Mouse (Mus musculus): Measurements from ENCODE around the gene Hs1bp3. TPM values are rescaled to one million over a fixed set of nuclear protein-coding genes. Genes with fewer than 3 reads are reported as not detected.
A peak's percentile ranks its signal among the peaks of the same experiment; 100 is the strongest.

Hs1bp3 gene
- polyA plus RNA-seq, 1 experiment, result 21.8 TPM

- peaks cover 36% of the 10 kb centered on the region for H3K36me3 ChIP-seq (ENCODE audit: control insufficient read depth, insufficient read depth)
- no peak overlapping the region for H3K4me3 ChIP-seq (ENCODE audit: insufficient read depth, poor library complexity, severe bottlenecking)
- peaks cover 2% of the 10 kb centered on the region for H3K79me3 ChIP-seq (ENCODE audit: low read depth)
- no peak overlapping the region for H3ac ChIP-seq (ENCODE audit: control insufficient read depth, insufficient read length, low read depth)
- no peaks in the 10 kb centered on the region for H3K27me3 ChIP-seq (ENCODE audit: control insufficient read depth, insufficient read depth, insufficient read length)
- no peak for TF ChIP-seq USF1 (IDR thresholded peaks at IDR 0.05; ENCODE audit: low read depth)
- TF ChIP-seq CTCF (IDR thresholded peaks at IDR 0.05; ENCODE audit: control insufficient read depth, insufficient read depth, insufficient read length), result peak; percentile 90
- peaks cover 17% of the 10 kb centered on the region for H3K79me2 ChIP-seq (ENCODE audit: control insufficient read depth, insufficient read depth)
These were observed 7.0 kb downstream of the Hs1bp3 start for GRCm38 (mm10) chr12:8320084-8320713.

- H3K79me3 ChIP-seq (ENCODE audit: low read depth), result no peaks in the 10 kb centered on the region
- peaks cover 36% of the 10 kb centered on the region for H3K36me3 ChIP-seq (ENCODE audit: control insufficient read depth, insufficient read depth)
- TF ChIP-seq MYOD1 (IDR thresholded peaks at IDR 0.05; ENCODE audit: control insufficient read depth, insufficient read length, low read depth) (no peak), FOSL1 (IDR thresholded peaks at IDR 0.05; ENCODE audit: insufficient read depth, low read length, poor library complexity, severe bottlenecking) (no peak), USF1 (IDR thresholded peaks at IDR 0.05; ENCODE audit: low read depth) (no peak), CTCF (IDR thresholded peaks at IDR 0.05; ENCODE audit: control insufficient read depth, insufficient read depth, insufficient read length) (no peak), CEBPB (IDR thresholded peaks at IDR 0.05; ENCODE audit: low read depth) (no peak), MYOG (IDR thresholded peaks at IDR 0.05; ENCODE audit: control insufficient read depth, extremely low read depth, insufficient read length) (no peak), MAX (IDR thresholded peaks at IDR 0.05) (no peak)
- no peak overlapping the region for H3ac ChIP-seq (ENCODE audit: control insufficient read depth, insufficient read length, low read depth)
- H3K4me3 ChIP-seq (ENCODE audit: insufficient read depth, poor library complexity, severe bottlenecking), result no peak overlapping the region
- H3K79me2 ChIP-seq (ENCODE audit: control insufficient read depth, insufficient read depth), result peaks cover 4% of the 10 kb centered on the region
- no peaks in the 10 kb centered on the region for H3K27me3 ChIP-seq (ENCODE audit: control insufficient read depth, insufficient read depth, insufficient read length)
These were observed 8.3 kb downstream of the Hs1bp3 start for GRCm38 (mm10) chr12:8321506-8321905.

GRCm38 (mm10) chr12:8324086-8324485 is 10.9 kb downstream of the Hs1bp3 start:
- Histone ChIP-seq H3K4me3 (ENCODE audit: insufficient read depth, poor library complexity, severe bottlenecking) (no peak overlapping the region), H3K79me3 (ENCODE audit: low read depth) (no peaks in the 10 kb centered on the region), H3K36me3 (ENCODE audit: control insufficient read depth, insufficient read depth) (peaks cover 33% of the 10 kb centered on the region), H3K79me2 (ENCODE audit: control insufficient read depth, insufficient read depth) (no peaks in the 10 kb centered on the region), H3K27me3 (ENCODE audit: control insufficient read depth, insufficient read depth, insufficient read length) (no peaks in the 10 kb centered on the region), H3ac (ENCODE audit: control insufficient read depth, insufficient read length, low read depth) (no peak overlapping the region)
- TF ChIP-seq USF1 (IDR thresholded peaks at IDR 0.05; ENCODE audit: low read depth) (no peak), MYOD1 (IDR thresholded peaks at IDR 0.05; ENCODE audit: control insufficient read depth, insufficient read length, low read depth) (no peak), FOSL1 (IDR thresholded peaks at IDR 0.05; ENCODE audit: insufficient read depth, low read length, poor library complexity, severe bottlenecking) (no peak), MAX (IDR thresholded peaks at IDR 0.05) (no peak), MYOG (IDR thresholded peaks at IDR 0.05; ENCODE audit: control insufficient read depth, extremely low read depth, insufficient read length) (no peak), CTCF (IDR thresholded peaks at IDR 0.05; ENCODE audit: control insufficient read depth, insufficient read depth, insufficient read length) (no peak), CEBPB (IDR thresholded peaks at IDR 0.05; ENCODE audit: low read depth) (no peak)

- Histone ChIP-seq H3ac (ENCODE audit: control insufficient read depth, insufficient read length, low read depth) (no peak overlapping the region), H3K36me3 (ENCODE audit: control insufficient read depth, insufficient read depth) (peaks cover 26% of the 10 kb centered on the region), H3K27me3 (ENCODE audit: control insufficient read depth, insufficient read depth, insufficient read length) (no peaks in the 10 kb centered on the region), H3K4me3 (ENCODE audit: insufficient read depth, poor library complexity, severe bottlenecking) (no peak overlapping the region), H3K79me3 (ENCODE audit: low read depth) (no peaks in the 10 kb centered on the region), H3K79me2 (ENCODE audit: control insufficient read depth, insufficient read depth) (no peaks in the 10 kb centered on the region)
- no peak for TF ChIP-seq CTCF (IDR thresholded peaks at IDR 0.05; ENCODE audit: control insufficient read depth, insufficient read depth, insufficient read length)
- TF ChIP-seq MYOG (IDR thresholded peaks at IDR 0.05; ENCODE audit: control insufficient read depth, extremely low read depth, insufficient read length), result no peak
- TF ChIP-seq CEBPB (IDR thresholded peaks at IDR 0.05; ENCODE audit: low read depth), result no peak
- no peak for TF ChIP-seq FOSL1 (IDR thresholded peaks at IDR 0.05; ENCODE audit: insufficient read depth, low read length, poor library complexity, severe bottlenecking)
- TF ChIP-seq USF1 (IDR thresholded peaks at IDR 0.05; ENCODE audit: low read depth), result no peak
- no peak for TF ChIP-seq MYOD1 (IDR thresholded peaks at IDR 0.05; ENCODE audit: control insufficient read depth, insufficient read length, low read depth)
- no peak for TF ChIP-seq MAX (IDR thresholded peaks at IDR 0.05)
These were observed 12.2 kb downstream of the Hs1bp3 start for GRCm38 (mm10) chr12:8325245-8325942.

- peaks cover 23% of the 10 kb centered on the region for H3K36me3 ChIP-seq (ENCODE audit: control insufficient read depth, insufficient read depth)
- no peak overlapping the region for H3ac ChIP-seq (ENCODE audit: control insufficient read depth, insufficient read length, low read depth)
- no peaks in the 10 kb centered on the region for H3K79me3 ChIP-seq (ENCODE audit: low read depth)
- no peaks in the 10 kb centered on the region for H3K79me2 ChIP-seq (ENCODE audit: control insufficient read depth, insufficient read depth)
- TF ChIP-seq MAX (IDR thresholded peaks at IDR 0.05) (no peak), MYOG (IDR thresholded peaks at IDR 0.05; ENCODE audit: control insufficient read depth, extremely low read depth, insufficient read length) (no peak), CEBPB (IDR thresholded peaks at IDR 0.05; ENCODE audit: low read depth) (no peak), CTCF (IDR thresholded peaks at IDR 0.05; ENCODE audit: control insufficient read depth, insufficient read depth, insufficient read length) (no peak), USF1 (IDR thresholded peaks at IDR 0.05; ENCODE audit: low read depth) (no peak)
- no peak overlapping the region for H3K4me3 ChIP-seq (ENCODE audit: insufficient read depth, poor library complexity, severe bottlenecking)
- no peaks in the 10 kb centered on the region for H3K27me3 ChIP-seq (ENCODE audit: control insufficient read depth, insufficient read depth, insufficient read length)
These were observed 12.8 kb downstream of the Hs1bp3 start for GRCm38 (mm10) chr12:8325943-8326522.
